Mouse (Mus musculus): ENCODE results near the gene Tial1.

Gene Tial1

DNA sequence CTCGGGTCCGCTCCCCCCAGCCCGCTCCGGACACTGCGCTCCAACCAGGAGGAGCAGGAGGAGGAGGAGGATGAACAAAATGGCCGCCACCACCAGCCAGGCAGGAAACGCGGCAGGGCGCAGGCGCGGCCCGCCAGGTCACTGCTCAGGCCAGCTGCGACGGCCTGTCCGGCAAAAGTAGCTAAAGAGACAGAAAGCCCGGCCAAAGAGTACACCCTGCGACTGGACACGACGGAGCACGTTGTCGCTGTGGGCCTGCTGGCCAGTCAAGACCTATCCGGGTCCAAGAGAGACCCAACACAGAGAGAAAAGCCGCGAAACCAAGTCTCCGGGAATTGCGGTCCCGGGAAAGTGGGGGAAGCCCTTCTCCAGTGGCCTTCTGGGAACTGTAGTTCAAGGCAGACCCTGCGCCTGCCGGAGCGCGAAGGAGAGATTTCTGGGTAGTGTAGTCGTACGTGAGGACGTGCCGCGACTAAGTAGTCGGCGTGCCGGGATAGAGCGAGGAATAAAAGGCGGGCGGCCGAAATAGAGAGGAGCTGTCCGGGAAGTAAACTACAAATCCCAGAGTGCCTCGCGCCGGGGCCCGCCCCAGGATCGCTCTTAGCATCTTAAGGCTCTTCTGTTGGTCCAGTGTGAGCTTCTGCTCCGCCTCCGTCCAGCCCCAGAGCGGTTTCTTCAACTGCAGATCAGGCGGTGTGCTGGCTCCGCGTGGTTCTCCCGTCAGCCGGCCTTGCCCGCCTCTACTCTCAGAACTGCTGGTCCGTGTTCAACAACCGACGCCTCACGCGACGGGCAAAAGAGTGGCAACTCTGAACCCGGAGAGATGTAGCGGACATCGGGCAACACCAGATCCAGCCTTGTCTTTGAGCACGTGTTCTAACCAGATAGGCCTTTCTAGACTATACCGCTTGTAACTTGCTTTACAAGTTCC, at the start of gene Tial1:
TSS of gene Tial1 (minus strand) at position 433 of the 931 bp plus-strand sequence.
- DNase-seq (ENCODE audit: low read depth) = peak; percentile 96

DNA sequence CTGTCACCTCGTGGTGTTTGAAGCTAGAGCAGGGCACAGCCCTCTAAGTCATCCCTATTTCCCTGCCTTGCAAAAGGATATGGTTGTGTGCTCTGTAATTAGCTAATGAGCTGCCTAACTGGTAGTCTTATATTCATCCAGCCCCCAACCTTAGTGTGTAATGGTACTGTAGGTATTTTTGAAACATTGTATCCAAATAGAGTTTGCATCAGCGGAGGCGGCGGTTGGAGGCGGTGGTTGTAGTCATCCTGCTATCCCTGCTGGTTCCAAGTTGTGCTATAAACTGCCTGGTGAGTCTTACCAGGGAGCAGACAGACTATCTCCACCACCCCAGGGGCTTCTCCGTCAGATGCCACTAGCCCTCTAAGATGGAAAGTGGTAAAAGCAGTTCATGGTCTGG, 42.6 kb upstream of the Tial1 start:
- DNase-seq (ENCODE audit: low read depth) = no peak

DNA sequence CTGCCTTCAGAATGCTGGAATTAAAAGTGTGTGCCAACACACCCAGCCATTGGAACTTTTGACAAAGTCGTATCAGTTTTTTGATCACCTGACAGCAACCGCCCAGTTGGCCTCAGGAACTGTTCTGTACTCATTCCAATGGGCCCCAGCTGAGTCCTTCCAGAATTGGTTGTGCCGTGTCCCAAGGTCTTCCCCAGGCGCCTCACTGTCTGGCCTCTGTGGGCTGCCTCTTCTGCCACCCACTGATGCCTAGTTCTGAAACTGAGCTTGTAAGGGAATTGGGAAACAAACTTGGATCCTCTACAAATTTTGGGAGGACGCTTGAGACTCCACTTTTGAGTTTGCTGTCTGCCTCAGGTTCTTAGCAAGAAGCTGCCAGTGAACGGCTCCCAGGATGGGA, 38.3 kb upstream of the Tial1 start:
- no peak for DNase-seq (ENCODE audit: low read depth)

DNA sequence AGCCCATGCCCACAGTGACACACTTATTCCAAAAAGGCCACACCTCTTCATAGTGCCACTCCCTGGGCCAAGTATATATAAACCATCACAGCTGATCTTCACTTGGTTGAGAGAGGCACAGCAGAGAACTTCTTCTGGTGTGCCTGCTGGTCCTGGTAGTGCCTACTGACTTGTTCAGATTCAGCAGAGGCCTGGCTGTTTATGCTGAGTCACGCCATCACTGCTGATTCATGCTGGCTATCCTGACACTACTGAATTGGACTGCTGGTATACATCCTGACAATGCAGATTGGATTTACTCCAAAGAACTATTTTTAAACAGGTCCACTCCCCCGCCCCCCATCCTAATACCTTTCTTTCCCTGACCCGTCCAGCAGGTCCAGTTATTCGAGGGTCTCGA, 33.0 kb upstream of the Tial1 start:
- DNase-seq (ENCODE audit: low read depth) = no peak

DNA sequence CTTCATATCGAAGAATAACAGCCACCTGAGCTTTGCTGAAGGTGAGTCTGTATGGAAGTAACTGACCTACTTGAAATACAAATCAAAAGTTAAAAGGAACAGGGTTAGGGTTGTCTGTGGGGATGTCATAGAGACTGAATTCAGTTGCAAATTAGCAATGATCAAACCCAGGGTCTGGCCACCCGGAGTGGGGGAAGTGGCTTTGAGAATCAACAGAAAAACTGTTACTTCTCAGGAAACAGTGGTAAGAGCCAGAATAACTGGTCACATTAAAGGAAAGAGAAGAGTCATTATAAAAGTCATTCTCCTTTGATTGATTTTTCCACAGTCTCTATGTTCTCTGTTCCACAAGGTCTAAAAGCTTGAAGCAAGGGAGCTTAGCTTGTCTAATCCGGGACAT, 27.5 kb upstream of the Tial1 start:
- DNase-seq (ENCODE audit: low read depth) = no peak

DNA sequence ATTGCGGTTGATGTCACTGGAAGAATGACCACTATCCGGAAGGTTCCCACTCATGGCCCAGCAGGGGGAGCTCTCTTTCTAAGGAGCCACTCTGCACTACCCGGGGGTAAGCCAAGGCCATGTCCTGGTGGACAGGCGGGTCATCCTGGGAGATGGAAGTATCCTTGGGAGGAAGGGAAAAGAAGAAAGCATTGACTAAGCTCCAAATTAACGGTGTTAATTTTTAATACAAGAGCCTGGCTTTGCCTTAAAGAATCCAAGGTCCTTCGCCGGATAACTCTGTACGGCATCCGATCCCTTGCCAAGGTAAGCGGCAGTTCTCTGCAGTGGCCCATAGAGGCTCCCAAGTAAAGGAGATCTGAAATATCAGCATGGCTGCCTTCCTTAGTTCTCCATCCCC, 12.8 kb upstream of the Tial1 start:
- peak; percentile 37 for DNase-seq (ENCODE audit: low read depth)

DNA sequence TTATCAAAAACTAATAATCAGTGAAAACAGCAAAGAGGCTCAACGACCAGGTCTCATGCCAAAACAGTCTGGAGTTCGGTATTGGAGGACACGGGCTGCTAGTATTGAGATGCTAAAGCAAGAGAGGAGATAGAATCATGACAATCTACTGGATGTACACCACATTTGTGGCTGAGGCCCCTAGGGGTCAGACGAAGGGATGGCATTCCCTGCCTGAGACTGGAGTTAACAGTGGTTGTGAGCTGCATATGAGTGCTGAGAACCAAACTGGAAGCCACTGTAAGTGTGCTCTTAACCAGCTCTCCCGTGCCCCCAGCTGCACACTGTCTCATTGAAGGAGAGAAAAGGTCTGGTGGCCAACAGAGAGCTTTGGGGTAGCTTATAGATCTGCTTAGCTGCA, 889 bp upstream of the Tial1 start:
- DNase-seq (ENCODE audit: low read depth) = peak; percentile 41

DNA sequence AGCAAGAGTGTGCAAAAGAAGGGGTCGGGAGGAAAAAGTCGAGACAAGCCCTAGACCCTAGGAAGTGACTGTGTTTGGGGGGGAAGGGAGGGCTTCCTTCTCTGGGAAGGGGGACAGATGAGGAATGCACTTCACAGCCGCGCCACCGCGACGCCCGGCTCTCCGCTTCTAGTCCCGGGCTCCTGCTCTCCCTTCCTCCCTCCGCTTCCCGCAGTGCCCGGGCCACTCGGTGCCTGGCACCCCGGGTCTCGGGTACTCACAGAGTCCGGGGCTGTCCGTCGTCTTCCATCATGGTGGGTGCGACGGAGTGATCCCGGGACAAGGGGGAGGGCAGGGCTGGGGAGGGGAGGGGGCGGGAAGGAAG, 670 bp downstream of the Tial1 start:
- DNase-seq (ENCODE audit: low read depth) = no peak

DNA sequence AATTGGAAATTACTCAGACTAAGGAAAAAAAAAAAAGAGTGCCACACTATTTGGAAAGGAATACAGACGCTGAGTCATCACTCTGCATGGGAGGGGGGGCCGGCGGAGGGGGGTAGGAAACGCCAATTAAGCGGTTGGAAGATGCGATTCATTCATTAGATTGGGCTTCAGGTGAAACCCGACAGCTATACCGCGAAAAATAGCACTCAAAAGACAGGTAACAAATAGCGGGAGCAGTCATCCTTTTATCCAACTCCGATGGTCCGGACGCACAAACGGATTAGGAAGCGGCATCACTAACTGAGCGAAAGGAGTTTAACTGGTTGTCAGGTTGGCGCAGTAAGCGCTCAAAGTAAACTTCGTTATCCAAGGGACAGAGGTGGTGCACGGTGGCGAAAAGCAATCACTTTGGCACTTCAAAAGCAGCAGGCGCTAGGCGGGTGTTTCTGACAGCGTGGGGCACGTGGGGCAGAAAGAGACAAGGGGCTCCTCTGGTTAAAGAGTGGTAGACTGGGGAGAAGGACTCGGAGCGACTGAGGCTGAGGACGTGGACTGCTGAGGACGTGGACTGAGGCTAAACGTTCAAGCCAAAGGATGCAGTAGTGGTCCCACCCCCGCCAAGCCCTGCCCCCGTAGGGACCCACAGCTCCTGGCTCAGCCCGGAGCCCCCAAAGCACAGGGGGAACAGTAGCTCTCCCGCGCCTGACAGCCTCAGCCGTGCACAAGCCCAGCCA, 1.2 kb downstream of the Tial1 start:
- DNase-seq (ENCODE audit: low read depth) = peak; percentile 68

DNA sequence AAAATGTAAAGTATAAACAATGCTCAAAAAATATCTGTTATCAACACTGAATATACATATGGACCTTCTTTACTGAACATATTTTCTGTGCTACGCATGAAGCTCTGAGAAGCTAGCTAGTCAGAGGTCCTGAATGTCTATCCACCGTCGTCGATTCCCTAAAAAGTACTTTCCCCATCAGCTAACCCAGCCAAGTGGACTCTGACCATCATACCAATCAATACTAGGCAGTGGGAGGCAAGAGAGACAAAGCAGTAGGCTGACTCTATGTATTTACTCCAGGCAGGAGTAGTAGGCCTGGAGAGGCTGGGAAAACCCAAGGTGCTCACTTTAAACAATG, 1.8 kb downstream of the Tial1 start:
- DNase-seq (ENCODE audit: low read depth) = no peak

DNA sequence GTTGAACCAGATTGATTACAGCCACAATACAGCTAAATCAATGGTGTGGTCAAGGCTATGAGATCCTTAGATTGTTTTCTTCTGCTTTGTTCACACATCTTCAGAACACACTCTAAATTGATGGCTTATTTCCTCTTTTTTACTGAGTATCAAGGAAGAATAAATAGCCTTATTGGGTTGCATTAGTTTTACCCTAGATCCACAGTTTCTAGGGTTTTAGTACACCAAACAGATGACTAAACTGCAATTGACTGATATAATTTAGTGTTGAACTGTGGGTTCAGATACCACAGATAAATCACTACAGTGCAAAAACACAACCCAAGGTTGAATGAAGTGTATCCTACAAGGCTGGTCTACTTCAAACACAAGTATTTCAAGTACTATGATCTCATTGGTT, 3.5 kb downstream of the Tial1 start:
- DNase-seq (ENCODE audit: low read depth) = no peak

DNA sequence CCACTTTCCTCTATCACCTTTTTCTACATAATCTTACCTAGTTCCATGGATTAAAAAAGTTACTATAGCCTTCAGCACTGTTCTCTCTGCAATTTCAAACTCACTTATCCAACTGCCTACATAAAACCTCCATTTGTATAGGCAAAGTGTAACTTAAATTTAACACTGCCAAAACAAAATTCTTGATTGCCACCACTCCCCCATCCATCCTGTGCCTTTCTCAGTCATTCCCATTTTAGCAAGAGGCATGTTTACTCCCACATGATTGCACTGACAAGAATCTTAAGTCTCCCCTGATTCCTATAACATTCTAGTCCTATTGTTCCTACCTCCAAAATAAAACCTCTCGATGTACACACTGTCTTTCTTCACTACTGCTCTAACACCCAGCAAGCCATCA, 8.8 kb downstream of the Tial1 start:
- no peak for DNase-seq (ENCODE audit: low read depth)

DNA sequence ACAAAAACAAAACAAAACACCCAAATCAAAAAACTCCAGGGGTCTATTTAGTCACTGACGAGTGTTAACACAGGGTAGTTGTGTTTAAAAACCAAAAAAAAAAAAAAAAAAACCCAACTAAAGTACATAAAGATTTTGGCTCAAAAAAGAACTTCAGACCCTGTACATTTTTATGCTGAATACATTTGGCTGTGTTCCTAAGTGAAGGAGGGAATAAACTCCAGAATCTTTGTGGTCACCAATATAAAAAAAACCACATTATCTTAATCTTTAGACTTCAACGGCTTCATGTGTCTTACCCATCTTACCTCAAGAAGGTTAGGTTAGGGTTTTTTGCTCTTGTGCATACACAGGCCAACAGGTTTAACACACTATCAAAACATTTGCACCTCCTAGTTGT, 20.9 kb downstream of the Tial1 start:
- no peak for DNase-seq (ENCODE audit: low read depth)

DNA sequence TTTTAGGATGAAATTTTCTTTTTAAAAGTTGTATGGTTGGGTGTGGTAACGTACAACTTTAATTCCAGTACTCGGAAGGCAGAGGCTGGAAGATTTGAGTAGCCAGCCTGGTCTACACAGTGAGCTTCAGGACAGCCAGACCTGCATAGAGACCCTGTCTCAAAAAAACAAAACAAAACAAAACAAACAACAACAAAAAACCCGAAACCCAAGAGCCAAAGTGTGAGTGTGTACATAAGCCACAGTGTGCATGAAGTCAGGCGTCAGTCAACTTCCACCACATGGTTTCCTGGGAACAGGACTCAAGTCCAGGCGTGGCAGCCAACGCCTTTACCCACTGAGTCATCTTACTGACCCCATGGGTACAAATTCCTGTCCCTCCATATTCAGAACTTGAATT, 22.3 kb downstream of the Tial1 start:
- DNase-seq (ENCODE audit: low read depth) = no peak

DNA sequence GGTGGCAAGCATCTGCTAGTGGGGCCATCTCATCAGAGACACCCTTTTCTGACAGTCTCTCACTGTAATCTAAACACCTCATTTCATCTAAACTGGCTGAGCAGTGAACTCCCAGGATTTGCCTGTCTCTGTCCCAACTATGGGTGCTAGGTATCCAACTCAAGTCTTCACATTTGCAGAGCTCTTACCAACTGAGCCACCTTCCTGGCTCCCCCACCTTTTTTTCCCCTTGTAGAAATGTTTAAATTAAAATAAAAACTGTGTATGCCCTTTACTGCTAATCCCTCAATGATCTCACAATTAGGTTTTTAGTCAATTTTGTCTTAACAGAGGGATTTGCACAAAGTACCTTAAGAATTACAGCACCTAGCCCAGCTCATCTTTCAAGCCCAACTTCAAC, 23.4 kb downstream of the Tial1 start:
- no peak for DNase-seq (ENCODE audit: low read depth)

DNA sequence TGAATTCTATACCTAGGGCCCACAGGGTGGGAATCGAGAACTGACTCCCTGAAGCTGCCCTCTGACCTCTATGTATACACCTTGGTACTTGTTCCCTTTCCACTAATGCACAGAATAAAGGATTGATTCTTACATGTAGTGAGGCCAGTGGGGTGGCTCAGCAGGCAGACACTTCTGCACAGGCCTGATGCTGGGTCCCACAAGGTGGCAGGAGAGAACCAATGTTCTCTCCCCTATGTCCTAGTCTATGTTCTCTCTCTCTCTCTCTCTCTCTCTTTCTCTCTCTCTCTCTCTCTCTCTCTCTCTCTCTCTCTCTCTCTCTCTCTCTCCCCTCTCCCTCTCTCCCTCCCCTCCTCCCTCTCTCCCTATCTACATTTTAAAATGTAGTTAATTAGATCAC, 28.3 kb downstream of the Tial1 start:
- peak; percentile 42 for DNase-seq (ENCODE audit: low read depth)

DNA sequence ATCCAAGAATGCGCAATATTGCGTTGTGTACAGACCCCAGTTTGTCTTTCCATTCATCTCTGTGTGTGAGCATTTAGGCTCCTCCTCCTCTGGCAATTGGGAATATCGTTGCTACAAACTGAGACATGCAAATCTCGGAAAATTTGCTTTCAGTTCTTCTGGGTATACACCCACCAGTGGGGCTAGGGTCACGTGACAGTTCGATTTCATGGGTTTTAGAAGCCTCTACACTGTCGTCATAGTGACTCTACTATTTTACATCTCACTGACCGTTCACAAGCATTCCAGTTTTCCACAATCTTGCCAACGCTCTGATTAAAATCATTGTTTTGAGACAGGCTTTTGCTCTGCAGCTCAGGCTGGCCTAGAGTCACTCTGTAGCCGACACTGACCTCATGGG, 28.9 kb downstream of the Tial1 start:
- DNase-seq (ENCODE audit: low read depth) = no peak

DNA sequence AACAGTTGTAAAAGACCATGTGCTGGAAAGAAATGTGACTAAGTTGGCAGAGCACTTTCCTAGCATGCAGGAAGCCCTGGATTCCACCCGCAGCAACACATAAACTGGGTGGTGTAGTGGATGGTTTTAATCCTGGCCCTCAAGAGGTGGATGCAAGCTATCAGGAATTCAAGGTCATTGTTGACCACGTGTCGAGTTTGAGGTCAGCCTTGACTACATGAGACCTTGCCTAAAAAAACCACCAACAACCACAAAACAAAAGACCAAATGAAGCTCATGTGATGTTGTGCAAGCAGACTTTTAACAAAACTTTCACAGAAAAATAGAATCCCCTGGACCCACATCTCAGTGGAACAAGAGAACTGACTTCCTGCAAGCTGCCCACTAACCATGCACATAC, 39.0 kb downstream of the Tial1 start:
- no peak for DNase-seq (ENCODE audit: low read depth)

DNA sequence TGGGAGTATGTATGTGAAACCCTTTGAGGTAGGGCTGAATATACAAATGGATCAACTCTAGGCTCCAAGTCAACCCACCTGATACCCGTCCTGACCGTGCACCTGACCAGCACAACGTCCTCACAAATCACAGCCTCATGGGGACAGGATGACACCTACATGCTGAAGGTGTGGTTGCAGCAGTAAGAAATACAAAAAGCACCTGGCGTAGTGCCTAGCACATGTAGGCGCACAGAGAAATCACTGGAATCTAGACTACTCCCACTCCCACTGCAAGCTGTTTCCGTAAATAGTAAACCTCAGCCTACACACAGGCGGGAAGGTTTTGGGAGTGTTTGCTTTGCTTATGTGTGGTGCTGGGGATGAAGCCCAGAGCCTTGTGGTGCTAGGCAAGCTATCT, 39.8 kb downstream of the Tial1 start:
- DNase-seq (ENCODE audit: low read depth) = no peak

DNA sequence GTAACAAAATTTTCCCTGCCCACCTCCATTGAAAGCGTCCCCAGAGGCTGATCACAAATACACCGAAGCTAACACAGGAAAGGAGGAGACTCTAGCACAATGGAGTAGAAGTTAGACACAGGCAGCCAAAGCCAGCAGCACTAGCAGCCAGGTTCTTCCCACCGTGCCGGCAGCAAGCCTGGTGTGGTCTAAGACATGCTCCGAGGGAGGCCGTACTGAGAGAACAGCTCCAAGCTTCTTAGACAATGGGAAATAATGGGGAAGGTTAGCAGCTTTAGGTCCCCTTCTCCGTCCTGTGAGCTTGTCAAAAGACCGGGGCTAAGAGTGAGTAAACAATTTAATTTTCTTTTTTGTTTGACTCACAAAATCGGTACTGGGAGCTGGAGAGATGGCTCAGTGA, 41.8 kb downstream of the Tial1 start:
- no peak for DNase-seq (ENCODE audit: low read depth)

DNA sequence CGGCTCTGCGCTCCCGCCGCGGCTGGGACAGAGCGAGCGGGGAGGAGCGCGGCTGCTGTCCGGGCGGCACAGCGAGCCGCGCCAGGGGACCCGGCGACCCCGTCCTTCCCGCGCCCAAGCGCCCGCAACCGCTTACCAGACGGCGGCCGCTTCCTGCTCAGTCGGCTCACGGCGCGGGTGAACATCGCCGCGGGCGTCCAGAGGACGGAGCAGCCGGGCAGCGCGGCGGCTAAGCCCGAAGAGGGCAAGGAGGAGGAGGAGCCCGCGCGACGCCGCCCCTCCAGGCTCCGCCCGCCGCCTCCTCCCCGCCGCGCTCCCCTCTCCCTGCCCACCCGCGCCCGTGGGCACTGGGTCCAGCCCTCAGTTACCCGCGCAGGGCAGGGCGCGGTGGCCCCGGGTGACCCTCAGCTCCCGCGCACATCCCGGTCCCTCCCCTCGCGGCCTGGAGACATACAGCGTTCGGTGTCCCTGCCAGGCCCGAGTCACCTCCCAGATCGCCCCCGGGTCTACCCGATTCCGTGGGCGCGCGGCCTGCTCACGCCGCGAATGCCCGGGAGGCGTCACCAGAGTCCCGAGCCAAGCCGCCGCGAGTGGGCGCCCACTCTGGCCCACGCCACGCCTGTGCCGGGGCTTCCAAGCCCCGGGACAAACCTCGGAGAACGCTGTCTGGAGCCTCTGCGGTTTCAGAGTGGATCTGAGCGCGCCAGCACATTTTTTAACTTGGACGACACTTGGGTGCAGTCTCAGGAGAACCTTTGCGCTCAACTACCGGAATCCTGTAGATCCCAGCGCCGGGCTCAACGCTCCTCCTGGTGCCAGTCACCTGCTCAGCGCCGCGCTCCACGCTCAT, 43.4 kb downstream of the Tial1 start, which contains the start of gene Rgs10:
TSS of gene Rgs10 (minus strand) at position 829 of the 850 bp plus-strand sequence.
- DNase-seq (ENCODE audit: low read depth) = peak; percentile 60

DNA sequence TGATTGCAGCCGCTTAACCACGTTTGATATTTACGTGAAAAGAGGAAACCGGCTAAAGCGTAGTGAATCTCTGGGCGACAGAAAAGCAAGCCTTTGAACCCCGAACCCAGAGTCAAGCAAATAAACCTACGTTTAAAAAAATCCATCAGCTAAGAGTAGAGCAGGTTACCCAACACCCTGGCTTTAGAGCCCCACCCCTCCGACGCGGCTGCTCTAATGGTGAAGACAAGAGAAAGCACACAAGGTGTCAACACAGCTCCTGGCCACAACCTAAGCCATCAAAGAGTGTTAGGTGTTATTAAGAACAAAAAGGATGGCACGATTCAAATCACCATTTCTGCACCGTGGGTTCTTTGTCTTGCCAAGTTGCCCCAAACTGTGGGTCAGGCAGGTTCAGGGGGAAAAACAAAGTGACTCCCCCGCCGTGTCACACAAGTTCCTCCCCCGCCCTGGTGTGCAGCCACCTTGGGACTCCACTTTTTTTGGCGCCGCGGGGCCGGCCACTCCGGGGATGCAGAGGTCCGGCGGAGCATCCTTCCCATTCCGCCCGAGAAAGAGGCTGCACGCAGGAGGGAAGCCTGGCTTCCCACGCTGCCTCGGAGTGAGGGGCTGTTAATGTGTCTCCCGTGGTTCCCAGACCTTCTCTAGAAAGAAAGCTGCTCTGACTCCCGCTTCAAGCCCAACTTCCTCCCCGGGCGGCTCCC, 44.1 kb downstream of the Tial1 start:
- DNase-seq (ENCODE audit: low read depth) = peak; percentile 66

All from naive thymus-derived CD4-positive, alpha-beta T cell, adult 2 months (primary cell).